Mouse (Mus musculus) kidney, postnatal 0 days (tissue): ENCODE results near the gene Usp34. TPM values are rescaled to one million over a fixed set of nuclear protein-coding genes. Genes with fewer than 3 reads are reported as not detected.

ENCODE experiments used
- ATAC-seq: fragments of 200-750 bp; cut with Nextera tagmentation; replicated peaks from 2 replicates; pipeline ENCODE4 v1.8.0; 2017; ENCODE audit warnings: low read depth, moderate number of reproducible peaks, moderate TSS enrichment, moderate library complexity; ENCODE audit not compliant: low FRiP score
- DNase-seq: peaks from one replicate; pipeline ENCODE4 v3.0.0-alpha.2; 2016; ENCODE audit warnings: low spot score
- H3K27ac ChIP-seq: fragments of 300-500 bp; sonication (generic); 2 replicates; pipeline ENCODE4 v1.5.1; 2014; ENCODE audit warnings: mild to moderate bottlenecking
- H3K27me3 ChIP-seq: fragments of 300-500 bp; sonication (generic); 2 replicates; pipeline ENCODE4 v1.6.1; 2014; ENCODE audit warnings: low read length, mixed read lengths; ENCODE audit not compliant: insufficient read depth
- H3K36me3 ChIP-seq: fragments of 300-500 bp; sonication (generic); 2 replicates; pipeline ENCODE4 v1.6.1; 2014; ENCODE audit warnings: low read length, mixed read lengths; ENCODE audit not compliant: insufficient read depth
- H3K4me1 ChIP-seq: fragments of 300-500 bp; sonication (generic); replicated peaks from 2 replicates; pipeline ENCODE4 v1.6.1; 2014; ENCODE audit warnings: antibody characterized with exemption, low read length, mixed read lengths; ENCODE audit not compliant: insufficient read depth
- H3K4me2 ChIP-seq: fragments of 300-500 bp; sonication (generic); 2 replicates; pipeline ENCODE4 v1.6.1; 2014; ENCODE audit warnings: mild to moderate bottlenecking, low read length, moderate library complexity, mixed read lengths
- H3K4me3 ChIP-seq: fragments of 300-500 bp; sonication (generic); replicated peaks from 2 replicates; pipeline ENCODE4 v1.5.1; 2014; ENCODE audit warnings: low read depth, low read length
- H3K9ac ChIP-seq: fragments of 300-500 bp; sonication (generic); 2 replicates; pipeline ENCODE4 v1.6.1; 2014; ENCODE audit warnings: low read depth, low read length
- H3K9me3 ChIP-seq: fragments of 300-500 bp; sonication (generic); replicated peaks from 2 replicates; pipeline ENCODE4 v1.6.1; 2016; ENCODE audit warnings: low read length, inconsistent platforms, mixed read lengths
- CTCF ChIP-seq: IDR thresholded peaks from 2 replicates; pipeline ENCODE4 v1.5.1; 2016; ENCODE audit warnings: antibody characterized with exemption, low read depth, mild to moderate bottlenecking, moderate library complexity
- WGBS: fragments of 180-500 bp; shearing (Covaris S2); extraction: QIAGEN DNeasy Blood & Tissue Kit; methylation state at CpG from one replicate; pipeline ENCODE4 v1.1.7; 2014; 5-methylcytosine and 5-hydroxymethylcytosine counted together
- polyA plus RNA-seq: library from polyadenylated mRNA; unstranded; fragments of >200 nt; fragmentation: Nextera tagmentation; extraction: Ambion mirVana; gene quantifications from 2 replicates; pipeline ENCODE4 v1.2.1, GENCODE M21; 2015

Usp34 gene
- polyA plus RNA-seq, 1 experiment from 2014 or later, result 22.5 TPM

DNA sequence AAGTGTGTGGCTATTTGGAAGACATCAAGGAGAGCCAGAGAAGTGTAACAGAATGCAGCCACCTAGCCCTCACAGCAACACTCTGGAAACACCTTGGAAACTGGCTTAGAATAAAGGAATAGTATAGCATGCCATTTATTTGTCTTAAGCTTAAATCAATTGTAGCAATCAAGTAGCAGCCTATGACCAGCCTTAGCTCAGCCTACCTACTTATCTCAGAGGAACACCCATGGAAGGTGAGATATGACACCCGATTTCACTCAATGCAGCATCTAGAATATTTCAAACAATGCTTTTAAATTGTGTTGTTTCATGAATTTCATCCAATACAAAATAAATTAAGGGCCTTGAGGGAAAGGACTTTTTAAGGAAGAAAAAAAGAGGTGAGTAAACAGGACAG is 183.3 kb downstream of the Usp34 start:
- DNase-seq (no peak), ATAC-seq (no peak)
- Histone ChIP-seq H3K9ac (no peak overlapping the region), H3K4me1 (no peaks in the 10 kb centered on the region), H3K9me3 (no peaks in the 10 kb centered on the region), H3K36me3 (peaks cover 67% of the 10 kb centered on the region), H3K27ac (no peak overlapping the region), H3K27me3 (no peaks in the 10 kb centered on the region), H3K4me3 (no peak overlapping the region), H3K4me2 (no peak overlapping the region)
- no peak for TF ChIP-seq CTCF
- WGBS, result 95% methylated on average over 1 of the region's 1 CpGs

DNA sequence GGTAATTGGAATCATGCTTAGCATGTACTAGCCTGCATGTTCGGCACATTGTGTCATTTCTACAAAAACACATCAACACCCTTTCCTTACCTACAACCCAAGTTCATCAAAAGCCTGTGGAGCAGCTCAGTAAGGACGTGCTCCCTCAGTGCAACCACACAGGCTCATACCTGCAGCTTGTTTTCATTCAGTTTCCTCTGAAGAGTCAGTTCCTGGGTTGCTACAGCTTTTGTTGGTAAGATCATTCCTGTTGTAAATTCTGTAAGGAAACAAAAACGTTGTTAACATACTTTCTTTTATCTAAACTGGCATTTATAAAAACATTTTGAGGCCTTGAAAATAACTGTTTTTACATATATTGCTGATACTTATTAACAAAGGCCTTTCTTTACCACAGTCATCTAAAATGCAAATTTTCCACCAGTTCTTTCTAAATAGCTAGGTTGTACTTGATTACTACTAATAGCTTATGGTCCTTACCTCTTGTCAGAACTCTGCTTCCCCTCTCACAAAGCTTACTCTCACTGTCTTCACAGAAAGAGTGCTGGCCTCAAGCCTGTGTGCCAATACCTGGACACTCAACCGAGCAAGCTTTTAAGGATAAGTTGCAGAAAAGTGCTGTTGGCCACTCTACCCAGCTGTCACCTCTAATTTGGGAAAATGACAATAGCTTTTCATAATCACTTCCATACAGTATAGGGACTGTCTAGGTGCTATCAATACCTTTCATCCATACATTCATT is 185.5 kb downstream of the Usp34 start:
- WGBS, result 89% methylated on average over 4 of the region's 4 CpGs
- Histone ChIP-seq H3K9ac (no peak overlapping the region), H3K27me3 (no peaks in the 10 kb centered on the region), H3K27ac (no peak overlapping the region), H3K36me3 (peaks cover 58% of the 10 kb centered on the region), H3K4me2 (no peak overlapping the region), H3K4me1 (peaks cover 14% of the 10 kb centered on the region), H3K4me3 (no peak overlapping the region), H3K9me3 (no peaks in the 10 kb centered on the region)
- ATAC-seq (no peak), DNase-seq (no peak)
- TF ChIP-seq CTCF, result no peak

DNA sequence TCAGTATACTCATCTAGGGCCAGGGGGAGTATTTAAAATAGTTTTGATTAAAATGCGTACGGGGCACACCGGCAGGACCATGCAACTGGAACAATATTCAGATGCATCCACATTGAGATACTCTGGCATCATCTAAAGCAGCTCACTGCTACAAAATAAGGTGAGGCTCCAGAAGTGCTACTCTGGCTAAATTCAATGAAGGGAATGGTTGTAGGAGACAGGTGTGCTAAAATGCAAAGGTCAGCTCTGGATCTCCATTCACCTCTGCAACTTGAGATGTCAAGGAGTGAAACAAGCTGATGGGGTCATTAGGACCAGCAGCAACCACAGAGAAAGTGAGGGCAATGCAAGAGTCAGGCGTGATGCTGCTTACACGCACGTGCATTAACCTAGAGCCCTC is 188.5 kb downstream of the Usp34 start:
- Histone ChIP-seq H3K27ac (no peak overlapping the region), H3K27me3 (no peaks in the 10 kb centered on the region), H3K4me3 (no peak overlapping the region), H3K4me2 (no peak overlapping the region), H3K36me3 (peaks cover 32% of the 10 kb centered on the region), H3K4me1 (peaks cover 14% of the 10 kb centered on the region), H3K9me3 (no peaks in the 10 kb centered on the region), H3K9ac (no peak overlapping the region)
- ATAC-seq (no peak), DNase-seq (no peak)
- no peak for TF ChIP-seq CTCF
- WGBS, result 72% methylated on average over 6 of the region's 6 CpGs

DNA sequence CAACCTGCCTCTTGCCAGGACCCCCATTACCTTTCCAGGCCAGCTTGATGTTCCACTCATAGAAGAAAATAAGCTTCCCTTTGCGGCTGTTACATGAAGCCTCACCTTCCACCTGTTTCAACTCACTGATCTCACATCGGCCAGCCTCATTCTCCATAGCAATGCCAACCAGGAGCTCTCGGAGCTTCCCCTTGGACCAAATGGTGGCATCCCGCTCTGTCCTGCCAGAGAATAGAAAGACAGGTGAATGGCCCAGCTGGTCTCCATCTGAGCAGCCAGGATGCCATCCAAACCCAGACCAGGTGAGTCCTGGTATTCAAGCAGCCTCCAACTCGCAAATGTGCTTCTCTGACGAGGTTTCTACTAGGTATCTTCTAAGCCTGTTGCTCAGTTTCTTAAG is 190.0 kb downstream of the Usp34 start:
- Histone ChIP-seq H3K36me3 (peaks cover 17% of the 10 kb centered on the region), H3K4me3 (peak overlapping the region; percentile 81), H3K9me3 (no peaks in the 10 kb centered on the region), H3K4me1 (peaks cover 14% of the 10 kb centered on the region), H3K27me3 (no peaks in the 10 kb centered on the region), H3K9ac (peak overlapping the region; percentile 88), H3K27ac (no peak overlapping the region), H3K4me2 (peak overlapping the region; percentile 73)
- ATAC-seq (no peak), DNase-seq (no peak)
- 29% methylated on average over 6 of the region's 6 CpGs for WGBS
- TF ChIP-seq CTCF, result no peak

DNA sequence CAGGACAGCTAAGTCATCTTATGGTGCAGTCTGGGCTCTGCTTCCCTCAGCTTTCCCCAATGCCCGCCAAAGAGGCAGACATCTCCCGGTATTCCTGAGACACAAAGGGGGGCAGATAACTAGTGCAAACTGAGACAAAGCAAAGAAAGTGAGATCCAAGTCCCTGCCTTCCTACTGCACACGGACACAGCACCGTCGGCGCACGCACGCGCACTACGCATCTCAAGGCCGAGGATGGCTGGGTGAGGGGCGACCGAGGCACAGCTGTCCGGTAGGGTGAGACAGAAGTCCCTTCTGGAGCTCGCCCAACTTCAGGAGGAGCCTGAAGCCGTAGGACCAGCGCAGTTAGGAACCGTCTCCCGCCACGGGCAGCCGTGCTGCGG is 190.6 kb downstream of the Usp34 start:
- H3K9me3 ChIP-seq, result no peaks in the 10 kb centered on the region
- H3K36me3 ChIP-seq, result peaks cover 12% of the 10 kb centered on the region; the same call in 1 of the 2 replicates
- H3K27ac ChIP-seq, result peak overlapping the region; percentile 94
- peak; percentile 80 for ATAC-seq
- H3K4me2 ChIP-seq, result peak overlapping the region; percentile 73
- no peaks in the 10 kb centered on the region for H3K27me3 ChIP-seq
- H3K4me1 ChIP-seq, result peaks cover 14% of the 10 kb centered on the region
- WGBS, result under 1% methylated on average over 22 of the region's 22 CpGs
- peak; percentile 86 for DNase-seq
- TF ChIP-seq CTCF, result no peak
- peak overlapping the region; percentile 88 for H3K9ac ChIP-seq
- H3K4me3 ChIP-seq, result peak overlapping the region; percentile 81

DNA sequence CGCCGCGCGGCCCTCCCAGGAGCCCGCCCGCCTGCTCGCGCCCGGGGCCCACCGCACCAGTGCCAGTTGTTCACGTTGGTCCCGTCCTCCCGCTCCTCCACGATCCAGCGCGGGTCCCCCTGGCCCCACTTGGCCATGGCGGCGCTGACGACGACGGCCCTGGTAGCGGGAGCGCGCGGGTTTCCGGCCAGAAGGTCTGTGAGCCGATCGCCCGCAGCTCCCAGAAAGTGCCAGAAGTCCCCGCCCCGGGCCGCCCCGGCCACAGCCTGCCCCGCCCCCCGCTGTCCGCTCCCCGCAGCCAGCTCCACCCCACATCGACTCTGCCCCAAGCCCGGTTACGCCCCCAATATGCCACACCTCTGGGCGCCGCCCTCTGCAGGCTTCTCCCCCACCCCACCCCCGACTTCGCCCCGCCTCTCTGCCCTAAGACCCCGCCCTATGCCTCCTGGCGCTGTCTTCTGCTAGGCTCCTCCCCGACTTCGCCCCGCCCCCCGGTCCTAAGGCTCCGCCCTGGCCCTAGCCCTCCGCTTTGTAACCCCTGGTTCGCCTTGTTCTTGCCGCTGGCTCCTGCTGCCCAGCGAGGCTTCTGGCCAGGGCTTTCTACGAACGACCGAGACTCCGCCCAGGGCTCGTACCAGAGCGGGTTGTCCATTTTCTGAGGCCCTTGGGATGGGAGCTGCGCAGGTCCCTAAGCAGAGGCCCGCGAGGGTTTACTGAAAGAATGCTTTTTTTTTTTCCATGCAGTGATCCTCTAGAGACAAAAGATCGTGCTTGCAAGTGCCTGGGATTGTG is 191.2 kb downstream of the Usp34 start, which contains the start of gene Ahsa2:
Ahsa2 (minus strand) TSS at position 313 of the 792 bp plus-strand sequence.
- Histone ChIP-seq H3K27ac (peak within 1 kb of the TSS; percentile 94), H3K4me3 (peak within 1 kb of the TSS; percentile 81), H3K9me3 (no peaks in the 10 kb centered on the region), H3K27me3 (no peaks in the 10 kb centered on the region), H3K9ac (peak within 1 kb of the TSS; percentile 88), H3K4me1 (peaks cover 14% of the 10 kb centered on the region), H3K36me3 (peaks cover 6% of the 10 kb centered on the region; the same call in 1 of the 2 replicates), H3K4me2 (peak within 1 kb of the TSS; percentile 73)
- no peak for TF ChIP-seq CTCF
- ATAC-seq (peak; percentile 97), DNase-seq (peak; percentile 99)
- under 1% methylated on average over 48 of the region's 66 CpGs for WGBS
